Mouse (Mus musculus) frontal cortex, postnatal 10 days (tissue): ENCODE results near the gene Mylk3.

Source experiments
- DNase-seq, 2 experiments: peaks; one replicate each; pipeline ENCODE4 v3.0.0; 2022; ENCODE audit warnings: low spot score in 2 of 2, mixed read lengths in 1 of 2

Gene Mylk3

GRCm38 (mm10) chr8:85321981-85322380, 64.2 kb downstream of the Mylk3 start:
- DNase-seq = no peak

DNA sequence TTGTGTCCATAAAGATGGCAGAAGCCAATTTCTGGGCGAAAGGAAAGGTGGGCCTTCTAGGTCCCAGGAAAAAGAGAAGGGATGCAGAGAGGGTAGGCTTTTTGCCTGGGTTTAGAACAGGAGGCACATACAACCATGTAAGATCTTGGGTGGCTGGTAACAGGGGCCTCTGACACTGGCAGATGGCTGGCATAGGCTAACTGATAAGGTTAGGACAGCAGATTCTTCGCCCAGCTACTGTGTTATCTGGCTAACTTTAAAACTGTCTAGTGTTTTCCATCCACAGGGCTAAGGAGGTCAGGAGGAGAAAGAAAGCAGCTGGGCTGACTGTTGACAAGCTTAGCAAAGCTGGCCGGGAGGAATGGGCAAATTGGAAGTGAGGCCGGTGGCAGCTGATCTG, 67.6 kb downstream of the Mylk3 start:
- DNase-seq = no peak

DNA sequence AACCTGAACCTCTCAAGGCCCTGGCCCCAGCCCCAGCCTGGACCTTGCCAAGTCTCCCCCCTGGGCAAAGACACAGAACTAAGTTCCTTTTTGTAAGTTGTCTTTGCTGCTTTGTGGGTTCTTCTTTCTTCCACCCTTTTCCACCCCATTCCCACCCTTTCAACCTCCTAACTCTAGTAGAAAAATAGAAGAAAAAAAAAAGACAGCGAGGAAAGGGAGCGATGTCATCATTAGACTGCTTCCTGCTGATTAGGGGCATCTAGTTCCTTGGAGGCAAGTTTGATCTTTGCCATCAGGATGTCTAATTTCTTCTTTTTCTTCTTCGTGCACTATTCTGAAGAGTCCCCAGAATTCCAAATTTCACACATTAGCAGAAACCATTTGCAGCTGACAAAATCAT, 73.1 kb downstream of the Mylk3 start:
- DNase-seq = no peak

- DNase-seq = no peak
Observed at GRCm38 (mm10) chr8:85311743-85312142, 74.4 kb downstream of the Mylk3 start.

DNA sequence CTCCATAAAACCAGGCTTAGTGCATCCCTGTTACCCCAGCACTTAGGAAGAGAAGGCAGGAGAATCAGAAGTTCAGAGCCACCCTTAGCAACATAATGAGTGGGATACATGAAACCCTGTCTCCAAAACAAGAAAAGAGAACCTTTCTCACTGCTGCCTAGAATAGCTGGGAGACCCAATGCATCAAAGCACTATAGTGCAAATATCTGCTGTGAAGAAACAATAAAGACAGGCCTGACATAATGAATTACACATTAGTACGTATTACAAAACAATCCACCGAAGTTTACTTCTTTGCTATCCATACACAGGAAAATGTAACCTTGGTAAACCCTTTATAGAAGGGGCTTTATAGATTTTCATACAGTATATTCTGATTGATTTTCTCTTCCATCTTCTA, 77.6 kb downstream of the Mylk3 start:
- DNase-seq = no peak

DNA sequence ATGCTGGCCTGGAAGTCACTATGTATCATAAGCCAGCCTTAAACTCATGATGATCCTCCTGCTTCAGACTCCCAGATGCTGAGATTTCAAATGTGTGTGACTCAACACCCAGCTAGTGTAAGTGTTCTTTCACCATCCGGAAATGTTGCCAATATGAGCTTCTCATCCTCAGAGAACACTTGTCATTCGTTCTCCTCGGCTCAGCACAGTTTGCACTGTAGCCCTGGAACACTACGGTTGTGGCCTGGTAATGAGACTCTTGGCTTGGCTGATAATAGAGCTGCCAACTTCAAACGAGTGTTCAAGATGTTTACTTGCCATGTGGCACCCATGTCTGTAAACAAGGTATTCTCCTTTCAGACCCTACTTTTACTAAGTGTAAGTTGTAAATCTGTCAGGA, 82.6 kb downstream of the Mylk3 start:
- no peak for DNase-seq

- DNase-seq = no peak
Observed at GRCm38 (mm10) chr8:85302931-85303330, 83.2 kb downstream of the Mylk3 start.

- DNase-seq = no peak
Observed at GRCm38 (mm10) chr8:85301941-85302340, 84.2 kb downstream of the Mylk3 start.

GRCm38 (mm10) chr8:85299434-85300077, 86.6 kb downstream of the Mylk3 start, which contains the start of the genes Orc6 and Vps35:
Orc6 (plus strand) TSS chr8:85299632.
Vps35 (minus strand) TSS chr8:85299802.
- DNase-seq = peak; percentile 94 to 95

DNA sequence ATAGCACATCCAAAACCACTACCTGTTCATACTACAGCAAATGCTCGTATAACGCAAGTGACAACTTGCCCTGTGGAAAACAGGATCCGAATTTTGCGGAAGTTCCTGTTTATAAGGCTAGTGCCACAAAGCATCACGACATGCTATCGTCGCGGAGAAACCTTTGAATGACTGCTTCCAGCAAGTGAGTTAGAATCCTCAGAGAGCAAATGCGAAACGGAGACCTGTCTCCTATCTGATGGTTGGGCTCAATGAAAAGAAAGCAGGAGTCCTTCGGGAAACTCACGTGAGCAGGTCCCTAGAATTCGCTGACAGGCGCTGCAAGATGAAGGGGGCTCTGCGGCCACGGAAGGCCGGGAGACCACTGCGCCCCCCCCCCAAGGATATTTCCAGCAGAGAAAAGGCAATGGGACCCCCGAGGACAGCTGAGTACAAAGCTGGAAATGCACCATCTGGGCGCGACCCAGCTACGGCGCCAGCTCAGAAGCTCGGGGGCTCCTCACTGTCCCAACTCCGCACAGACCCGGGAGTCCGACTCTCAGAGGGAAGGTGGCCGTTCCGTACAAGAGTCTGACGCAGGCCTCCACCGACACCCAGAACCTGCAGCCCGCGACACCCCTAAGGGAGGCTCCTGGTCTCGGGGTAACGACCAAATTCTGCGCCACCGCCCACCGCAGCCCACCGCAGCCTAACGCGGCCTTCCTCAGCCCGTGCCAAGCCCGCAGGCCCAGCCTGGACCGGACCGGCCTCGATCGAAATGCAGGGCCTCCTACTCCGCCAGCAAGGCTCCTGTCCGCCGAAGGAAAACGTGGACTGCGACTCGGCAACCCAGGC, 87.3 kb downstream of the Mylk3 start:
- peak in 1 of 2 experiments; percentile 15 for DNase-seq

DNA sequence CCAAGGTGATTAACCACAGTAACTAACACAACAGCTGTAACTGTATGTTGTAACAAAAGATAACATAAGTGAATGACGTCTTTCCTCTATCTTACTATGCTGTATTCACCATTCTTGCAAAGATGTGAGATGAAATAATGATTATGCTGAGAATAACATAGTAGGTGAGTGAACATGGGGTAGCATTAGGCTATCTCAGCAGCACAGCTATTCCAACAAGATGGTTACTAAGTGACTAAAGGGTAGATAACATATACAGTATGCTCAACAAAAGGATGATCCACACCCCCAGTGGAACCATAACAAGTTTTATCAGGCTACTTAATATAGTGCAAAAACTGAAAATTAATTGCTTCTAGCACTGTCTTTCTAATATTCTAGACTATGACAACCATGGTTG, 99.3 kb downstream of the Mylk3 start:
- no peak for DNase-seq
